Mouse (Mus musculus) heart, embryonic 16.5 days (tissue): ENCODE results near the gene Srp68. TPM values are rescaled to one million over a fixed set of nuclear protein-coding genes. Genes with fewer than 3 reads are reported as not detected.

Experiments used
- ATAC-seq: fragments of 200-750 bp; cut with Nextera tagmentation; replicated peaks from 2 replicates; pipeline ENCODE4 v1.8.0; 2017; ENCODE audit warnings: moderate number of reproducible peaks; ENCODE audit not compliant: insufficient read depth, low FRiP score; ENCODE audit errors: extremely low read depth
- H3K27ac ChIP-seq: fragments of 300-500 bp; sonication (generic); 2 replicates; pipeline ENCODE4 v1.5.1; 2014; ENCODE audit warnings: mild to moderate bottlenecking, low read length, control low read depth, moderate library complexity
- H3K27me3 ChIP-seq: fragments of 300-500 bp; sonication (generic); 2 replicates; pipeline ENCODE4 v1.6.1; 2014; ENCODE audit warnings: low read length, mixed read lengths; ENCODE audit not compliant: control insufficient read depth, insufficient read depth
- H3K36me3 ChIP-seq: fragments of 300-500 bp; sonication (generic); 2 replicates; pipeline ENCODE4 v1.6.1; 2014; ENCODE audit not compliant: control insufficient read depth, insufficient read depth
- H3K4me1 ChIP-seq: fragments of 300-500 bp; sonication (generic); 2 replicates; pipeline ENCODE4 v1.6.1; 2014; ENCODE audit warnings: low read length, mixed read lengths; ENCODE audit not compliant: control insufficient read depth, insufficient read depth
- H3K4me2 ChIP-seq: fragments of 300-500 bp; sonication (generic); 2 replicates; pipeline ENCODE4 v1.6.1; 2014; ENCODE audit warnings: low read depth, mild to moderate bottlenecking, control low read depth, low read length
- H3K4me3 ChIP-seq: fragments of 300-500 bp; sonication (generic); 2 replicates; pipeline ENCODE4 v1.5.1; 2014; ENCODE audit warnings: mild to moderate bottlenecking, control low read depth, low read length
- H3K9ac ChIP-seq: fragments of 300-500 bp; sonication (generic); 2 replicates; pipeline ENCODE4 v1.6.1; 2014; ENCODE audit warnings: low read length, control low read depth
- H3K9me3 ChIP-seq: fragments of 300-500 bp; sonication (generic); replicated peaks from 2 replicates; pipeline ENCODE4 v1.6.1; 2016; ENCODE audit warnings: low read length; ENCODE audit not compliant: control insufficient read depth
- whole genome bisulfite sequencing: fragments of 180-500 bp; shearing (Covaris S2); extraction: QIAGEN DNeasy Blood & Tissue Kit; methylation state at CpG from one replicate; pipeline ENCODE4 v1.1.7; 2014; 5-methylcytosine and 5-hydroxymethylcytosine counted together
- polyA plus RNA-seq: library from polyadenylated mRNA; unstranded; fragments of >200 nt; fragmentation: Nextera tagmentation; extraction: Ambion mirVana; gene quantifications from 2 replicates; pipeline ENCODE4 v1.2.1, GENCODE M21; 2015

The Srp68 gene
- 65.9 and 72.3 TPM in 2 replicates for polyA plus RNA-seq

GRCm38 (mm10) chr11:116274045-116274666 lies at the start of gene Srp68:
Gene Srp68, minus strand, starts transcription at chr11:116274217.
- Histone ChIP-seq H3K4me3 (peak within 1 kb of the TSS; percentile 69), H3K4me2 (peak within 1 kb of the TSS; percentile 79), H3K27me3 (no peaks in the 10 kb centered on the region), H3K9me3 (no peaks in the 10 kb centered on the region), H3K9ac (peak within 1 kb of the TSS; percentile 82), H3K27ac (peak within 1 kb of the TSS; percentile 80), H3K36me3 (peaks cover 10% of the 10 kb centered on the region; the same call in 1 of the 2 replicates), H3K4me1 (peaks cover 17% of the 10 kb centered on the region)
- ATAC-seq = peak; percentile 98
- 3% methylated on average over 32 of the region's 32 CpGs for WGBS

GRCm38 (mm10) chr11:116318719-116319659 lies 45.0 kb upstream of the Srp68 start:
- Histone ChIP-seq H3K9ac (peak overlapping the region; percentile 77), H3K4me1 (0 out of 2 replicates have a peak, but pooled peaks cover 5% of the 10 kb centered on the region), H3K4me3 (peak overlapping the region; percentile 53), H3K27ac (no peak overlapping the region), H3K36me3 (no peaks in the 10 kb centered on the region), H3K4me2 (peak overlapping the region; percentile 95), H3K27me3 (no peaks in the 10 kb centered on the region), H3K9me3 (no peaks in the 10 kb centered on the region)
- under 1% methylated on average over 41 of the region's 41 CpGs for WGBS
- peak; percentile 85 for ATAC-seq

GRCm38 (mm10) chr11:116312359-116312758 lies 38.3 kb upstream of the Srp68 start:
- H3K4me1 ChIP-seq = no peaks in the 10 kb centered on the region
- H3K9me3 ChIP-seq = no peaks in the 10 kb centered on the region
- WGBS = 45% methylated on average over 8 of the region's 8 CpGs
- no peak overlapping the region; the same call in 1 of the 2 replicates for H3K27ac ChIP-seq
- no peak for ATAC-seq
- H3K27me3 ChIP-seq = no peaks in the 10 kb centered on the region
- H3K4me2 ChIP-seq = no peak overlapping the region
- H3K4me3 ChIP-seq = no peak overlapping the region
- no peak overlapping the region for H3K9ac ChIP-seq
- no peaks in the 10 kb centered on the region for H3K36me3 ChIP-seq

- Histone ChIP-seq H3K9ac (no peak overlapping the region), H3K4me1 (peaks cover 3% of the 10 kb centered on the region; the same call in 1 of the 2 replicates), H3K4me2 (no peak overlapping the region), H3K4me3 (no peak overlapping the region), H3K27me3 (no peaks in the 10 kb centered on the region), H3K27ac (no peak overlapping the region), H3K9me3 (no peaks in the 10 kb centered on the region), H3K36me3 (no peaks in the 10 kb centered on the region)
- 34% methylated on average over 8 of the region's 8 CpGs for whole genome bisulfite sequencing
- no peak for ATAC-seq
Observed at GRCm38 (mm10) chr11:116311169-116311568, 37.2 kb upstream of the Srp68 start.

GRCm38 (mm10) chr11:116309601-116310000 lies 35.6 kb upstream of the Srp68 start:
- H3K27ac ChIP-seq = no peak overlapping the region
- no peak overlapping the region for H3K9ac ChIP-seq
- H3K36me3 ChIP-seq = peaks cover 7% of the 10 kb centered on the region; the same call in 1 of the 2 replicates
- ATAC-seq = no peak
- 57% methylated on average over 3 of the region's 3 CpGs for WGBS
- H3K27me3 ChIP-seq = no peaks in the 10 kb centered on the region
- no peak overlapping the region for H3K4me2 ChIP-seq
- H3K4me1 ChIP-seq = peaks cover 8% of the 10 kb centered on the region
- 0 out of 2 replicates have a peak, but pooled peaks cover 3% of the 10 kb centered on the region for H3K9me3 ChIP-seq
- H3K4me3 ChIP-seq = no peak overlapping the region

GRCm38 (mm10) chr11:116307762-116308531 lies 33.9 kb upstream of the Srp68 start:
- Histone ChIP-seq H3K27ac (no peak overlapping the region), H3K27me3 (no peaks in the 10 kb centered on the region), H3K9me3 (0 out of 2 replicates have a peak, but pooled peaks cover 3% of the 10 kb centered on the region), H3K4me1 (peaks cover 8% of the 10 kb centered on the region), H3K4me3 (no peak overlapping the region), H3K9ac (no peak overlapping the region), H3K36me3 (peaks cover 20% of the 10 kb centered on the region), H3K4me2 (no peak overlapping the region)
- no peak for ATAC-seq
- WGBS = 89% methylated on average over 12 of the region's 12 CpGs

- H3K4me1 ChIP-seq = peaks cover 8% of the 10 kb centered on the region
- ATAC-seq = no peak
- H3K4me2 ChIP-seq = peak within 1 kb of the TSS; percentile 95
- 81% methylated on average over 10 of the region's 10 CpGs for WGBS
- H3K36me3 ChIP-seq = peaks cover 26% of the 10 kb centered on the region
- H3K9me3 ChIP-seq = 0 out of 2 replicates have a peak, but pooled peaks cover 3% of the 10 kb centered on the region
- H3K4me3 ChIP-seq = peak within 1 kb of the TSS; percentile 77
- H3K27me3 ChIP-seq = no peaks in the 10 kb centered on the region
- peak within 1 kb of the TSS; percentile 47; the same call in 1 of the 2 replicates for H3K27ac ChIP-seq
- peak within 1 kb of the TSS; percentile 85 for H3K9ac ChIP-seq
Observed at GRCm38 (mm10) chr11:116307019-116307725, 33.2 kb upstream of the Srp68 start, which contains the start of gene Exoc7. Gene Exoc7, minus strand, starts transcription at chr11:116307233.
